Mouse (Mus musculus): ENCODE measurements around the gene Rptn. TPM values are rescaled to one million over a fixed set of nuclear protein-coding genes. Genes with fewer than 3 reads are reported as not detected.
"Not testable (repeated sequence)": the region's sequence is repeated elsewhere in the genome, so short reads cannot be mapped to it uniquely, and the experiment has no call there.

The Rptn gene
- polyA plus RNA-seq, 1 experiment from 2014 or later, result not detected

GRCm38 (mm10) chr3:93444343-93445164, 51.1 kb downstream of the Rptn start:
- Histone ChIP-seq H3K4me2 (ENCODE audit: low read depth, low read length) (peak overlapping the region; percentile 85), H3K27ac (replicated peaks; ENCODE audit: low read depth, low read length) (no peak overlapping the region), H3K9ac (replicated peaks; ENCODE audit: low read length) (peak overlapping the region; percentile 29), H3K27me3 (ENCODE audit: control insufficient read depth, insufficient read depth, low read length) (peaks cover 23% of the 10 kb centered on the region), H3K4me1 (ENCODE audit: control insufficient read depth, insufficient read depth, low read length) (no peaks in the 10 kb centered on the region), H3K36me3 (replicated peaks; ENCODE audit: control insufficient read depth, insufficient read depth, low read depth, low read length) (no peaks in the 10 kb centered on the region), H3K4me3 (ENCODE audit: low read depth, low read length) (peak overlapping the region; percentile 40), H3K9me3 (replicated peaks; ENCODE audit: control insufficient read depth, low read length) (no peaks in the 10 kb centered on the region)
- peak; percentile 87 for ATAC-seq (replicated peaks; ENCODE audit: insufficient number of reproducible peaks, low FRiP score, low TSS enrichment, low read depth)
- DNase-seq (ENCODE audit: low spot score), result peak; percentile 83
- WGBS, result under 1% methylated on average over 56 of the region's 56 CpGs

- WGBS, result under 1% methylated on average over 36 of the region's 36 CpGs
- Histone ChIP-seq H3K4me2 (ENCODE audit: low read depth, low read length) (peak overlapping the region; percentile 85), H3K9ac (replicated peaks; ENCODE audit: low read length) (no peak overlapping the region; the same call in 1 of the 2 replicates), H3K4me1 (ENCODE audit: control insufficient read depth, insufficient read depth, low read length) (no peaks in the 10 kb centered on the region), H3K36me3 (replicated peaks; ENCODE audit: control insufficient read depth, insufficient read depth, low read depth, low read length) (no peaks in the 10 kb centered on the region), H3K27ac (replicated peaks; ENCODE audit: low read depth, low read length) (no peak overlapping the region), H3K9me3 (replicated peaks; ENCODE audit: control insufficient read depth, low read length) (no peaks in the 10 kb centered on the region), H3K27me3 (ENCODE audit: control insufficient read depth, insufficient read depth, low read length) (peaks cover 23% of the 10 kb centered on the region), H3K4me3 (ENCODE audit: low read depth, low read length) (peak overlapping the region; percentile 40)
- DNase-seq (ENCODE audit: low spot score) (peak; percentile 56), ATAC-seq (replicated peaks; ENCODE audit: insufficient number of reproducible peaks, low FRiP score, low TSS enrichment, low read depth) (no peak)
These were observed 51.7 kb downstream of the Rptn start for GRCm38 (mm10) chr3:93445165-93445705.

- no peaks in the 10 kb centered on the region for H3K4me1 ChIP-seq (ENCODE audit: control insufficient read depth, insufficient read depth, low read length)
- no peak overlapping the region for H3K27ac ChIP-seq (replicated peaks; ENCODE audit: low read depth, low read length)
- peak overlapping the region; percentile 58 for H3K4me2 ChIP-seq (ENCODE audit: low read depth, low read length)
- peak overlapping the region; percentile 40 for H3K4me3 ChIP-seq (ENCODE audit: low read depth, low read length)
- 1% methylated on average over 54 of the region's 54 CpGs for WGBS
- no peak for ATAC-seq (replicated peaks; ENCODE audit: insufficient number of reproducible peaks, low FRiP score, low TSS enrichment, low read depth)
- no peaks in the 10 kb centered on the region for H3K9me3 ChIP-seq (replicated peaks; ENCODE audit: control insufficient read depth, low read length)
- H3K27me3 ChIP-seq (ENCODE audit: control insufficient read depth, insufficient read depth, low read length), result peaks cover 21% of the 10 kb centered on the region
- peak; percentile 60 for DNase-seq (ENCODE audit: low spot score)
- no peak overlapping the region; the same call in 1 of the 2 replicates for H3K9ac ChIP-seq (replicated peaks; ENCODE audit: low read length)
- H3K36me3 ChIP-seq (replicated peaks; ENCODE audit: control insufficient read depth, insufficient read depth, low read depth, low read length), result no peaks in the 10 kb centered on the region
These were observed 52.7 kb downstream of the Rptn start for GRCm38 (mm10) chr3:93446128-93446755.

GRCm38 (mm10) chr3:93446756-93447137, 53.2 kb downstream of the Rptn start:
- H3K27me3 ChIP-seq (ENCODE audit: control insufficient read depth, insufficient read depth, low read length), result peaks cover 21% of the 10 kb centered on the region
- H3K27ac ChIP-seq (replicated peaks; ENCODE audit: low read depth, low read length), result not testable (repeated sequence)
- 1% methylated on average over 32 of the region's 32 CpGs for WGBS

GRCm38 (mm10) chr3:93447138-93447841, 53.8 kb downstream of the Rptn start:
- under 1% methylated on average over 59 of the region's 59 CpGs for WGBS
- H3K27me3 ChIP-seq (ENCODE audit: control insufficient read depth, insufficient read depth, low read length), result peaks cover 19% of the 10 kb centered on the region

More at GRCm38 (mm10) chr3:93446756-93447137, 53.2 kb downstream of the Rptn start:
- H3K36me3 ChIP-seq (replicated peaks; ENCODE audit: control insufficient read depth, insufficient read depth, low read depth, low read length); H3K4me1 ChIP-seq (ENCODE audit: control insufficient read depth, insufficient read depth, low read length); H3K9me3 ChIP-seq (replicated peaks; ENCODE audit: control insufficient read depth, low read length); ATAC-seq (replicated peaks; ENCODE audit: insufficient number of reproducible peaks, low FRiP score, low TSS enrichment, low read depth): not testable (repeated sequence)
- H3K4me3 ChIP-seq (ENCODE audit: low read depth, low read length), result peak overlapping the region; percentile 40
- DNase-seq (ENCODE audit: low spot score), result peak; percentile 10
- peak overlapping the region; percentile 58 for H3K4me2 ChIP-seq (ENCODE audit: low read depth, low read length)
- H3K9ac ChIP-seq (replicated peaks; ENCODE audit: low read length), result 0 out of 2 replicates have a peak overlapping the region, but pooled peaks have one; percentile 34

More at GRCm38 (mm10) chr3:93447138-93447841, 53.8 kb downstream of the Rptn start:
- Histone ChIP-seq H3K4me1 (ENCODE audit: control insufficient read depth, insufficient read depth, low read length) (no peaks in the 10 kb centered on the region), H3K9ac (replicated peaks; ENCODE audit: low read length) (peak overlapping the region; percentile 34; the same call in 1 of the 2 replicates), H3K4me3 (ENCODE audit: low read depth, low read length) (peak overlapping the region; percentile 40), H3K27ac (replicated peaks; ENCODE audit: low read depth, low read length) (no peak overlapping the region), H3K36me3 (replicated peaks; ENCODE audit: control insufficient read depth, insufficient read depth, low read depth, low read length) (no peaks in the 10 kb centered on the region), H3K9me3 (replicated peaks; ENCODE audit: control insufficient read depth, low read length) (no peaks in the 10 kb centered on the region), H3K4me2 (ENCODE audit: low read depth, low read length) (peak overlapping the region; percentile 58)
- ATAC-seq (replicated peaks; ENCODE audit: insufficient number of reproducible peaks, low FRiP score, low TSS enrichment, low read depth), result no peak
- DNase-seq (ENCODE audit: low spot score), result peak; percentile 72

Small RNA genes lying within 50 kb of the gene (microRNA-seq; reads per million reads assigned to microRNA genes)
- gene Gm22752 (ENCODE audit: borderline number of aligned reads) (not detected), gene Gm44353 (ENCODE audit: borderline number of aligned reads) (not detected)

Other genes starting within 250 kb of the Rptn start
- gene Crnn, start 248.9 kb upstream of the Rptn start, polyA plus RNA-seq (2014; fragmentation: Nextera tagmentation; extraction: Ambion mirVana), result not detected in 2 replicates
- gene Flg2, start 196.4 kb upstream of the Rptn start, polyA plus RNA-seq (2014; fragmentation: Nextera tagmentation; extraction: Ambion mirVana), result not detected in 2 replicates
- gene Flg, start 120.2 kb upstream of the Rptn start, polyA plus RNA-seq (2014; fragmentation: Nextera tagmentation; extraction: Ambion mirVana), result not detected in 2 replicates
- not detected in 2 replicates for gene Hrnr, start 74.0 kb upstream of the Rptn start, polyA plus RNA-seq (2014; fragmentation: Nextera tagmentation; extraction: Ambion mirVana)
- gene Tchh, start 48.6 kb downstream of the Rptn start, polyA plus RNA-seq (2014; fragmentation: Nextera tagmentation; extraction: Ambion mirVana), result 0.42 TPM in 2 replicates
- 0.13 TPM in 1 of 2 replicates, not detected in the other for gene Tchhl1, start 75.1 kb downstream of the Rptn start, polyA plus RNA-seq (2014; fragmentation: Nextera tagmentation; extraction: Ambion mirVana)
- gene S100a11, start 126.8 kb downstream of the Rptn start, polyA plus RNA-seq (2014; fragmentation: Nextera tagmentation; extraction: Ambion mirVana), result 525 TPM in 2 replicates
- 224 and 236 TPM in 2 replicates for gene S100a10, start 161.4 kb downstream of the Rptn start, polyA plus RNA-seq (2014; fragmentation: Nextera tagmentation; extraction: Ambion mirVana)